Mouse (Mus musculus) hindbrain, embryonic 16.5 days (tissue): ENCODE measurements at regions not wholly inside any gene's neighbourhood (a gene's known extent, or its start where the extent isn't known, plus 50 kb on each side); places are given as distances from the start of the nearest gene placed in this dataset.

Source experiments
- ATAC-seq: fragments of 200-750 bp; cut with Nextera tagmentation; 2 replicates; pipeline ENCODE4 v1.8.0; 2017; ENCODE audit warnings: moderate TSS enrichment, moderate library complexity
- H3K27ac ChIP-seq: fragments of 300-500 bp; sonication (generic); 2 replicates; pipeline ENCODE4 v1.5.1; 2014; ENCODE audit warnings: low read depth, mild to moderate bottlenecking, control low read depth, low read length, moderate library complexity
- H3K27me3 ChIP-seq: fragments of 300-500 bp; sonication (generic); replicated peaks from 2 replicates; pipeline ENCODE4 v1.6.1; 2014; ENCODE audit warnings: low read length; ENCODE audit not compliant: control insufficient read depth, insufficient read depth
- H3K36me3 ChIP-seq: fragments of 300-500 bp; sonication (generic); 2 replicates; pipeline ENCODE4 v1.6.1; 2014; ENCODE audit warnings: mild to moderate bottlenecking, low read length, moderate library complexity, mixed read lengths; ENCODE audit not compliant: control insufficient read depth, insufficient read depth
- H3K4me1 ChIP-seq: fragments of 300-500 bp; sonication (generic); 2 replicates; pipeline ENCODE4 v1.6.1; 2014; ENCODE audit warnings: low read depth, low read length; ENCODE audit not compliant: control insufficient read depth, insufficient read depth
- H3K4me2 ChIP-seq: fragments of 300-500 bp; sonication (generic); 2 replicates; pipeline ENCODE4 v1.6.1; 2014; ENCODE audit warnings: mild to moderate bottlenecking, low read length, control low read depth, moderate library complexity
- H3K4me3 ChIP-seq: fragments of 300-500 bp; sonication (generic); 2 replicates; pipeline ENCODE4 v1.5.1; 2014; ENCODE audit warnings: mild to moderate bottlenecking, low read length, control low read depth, moderate library complexity
- H3K9ac ChIP-seq: fragments of 300-500 bp; sonication (generic); 2 replicates; pipeline ENCODE4 v1.6.1; 2014; ENCODE audit warnings: low read depth, mild to moderate bottlenecking, control low read depth, low read length, moderate library complexity
- H3K9me3 ChIP-seq: fragments of 300-500 bp; sonication (generic); 2 replicates; pipeline ENCODE4 v1.6.1; 2014; ENCODE audit warnings: mild to moderate bottlenecking, low read length, moderate library complexity; ENCODE audit not compliant: control insufficient read depth
- WGBS: fragments of 180-500 bp; shearing (Covaris S2); extraction: QIAGEN DNeasy Blood & Tissue Kit; methylation state at CpG from one replicate; pipeline ENCODE4 v1.1.7; 2014; 5-methylcytosine and 5-hydroxymethylcytosine counted together

DNA sequence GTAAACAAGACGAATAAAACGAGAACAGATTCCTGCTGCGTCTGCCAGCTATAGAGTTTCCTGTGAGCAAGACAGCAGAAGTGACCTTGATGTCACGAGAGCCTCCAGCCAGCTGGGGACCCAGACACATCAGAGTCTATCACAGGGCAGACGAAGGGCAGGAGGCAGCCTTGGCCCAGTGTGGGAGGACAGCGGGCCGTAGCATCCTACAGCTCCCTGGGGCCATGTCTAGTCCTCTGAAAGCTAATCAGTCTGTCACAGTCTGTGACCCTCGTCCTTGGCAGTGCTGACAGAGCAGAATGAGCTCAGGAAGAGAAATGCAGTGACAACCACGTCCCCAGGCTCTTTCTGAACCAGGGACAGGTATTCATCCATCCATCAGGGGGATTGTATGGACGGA, 187.7 kb downstream of the Rpap3 start:
- Histone ChIP-seq H3K27me3 (no peaks in the 10 kb centered on the region), H3K4me3 (no peak overlapping the region), H3K9ac (no peak overlapping the region), H3K4me1 (peaks cover 3% of the 10 kb centered on the region; the same call in 1 of the 2 replicates), H3K4me2 (no peak overlapping the region), H3K36me3 (no peaks in the 10 kb centered on the region), H3K27ac (0 out of 2 replicates have a peak overlapping the region, but pooled peaks have one; percentile 8), H3K9me3 (no peaks in the 10 kb centered on the region)
- 49% methylated on average over 10 of the region's 10 CpGs for WGBS
- no peak for ATAC-seq

DNA sequence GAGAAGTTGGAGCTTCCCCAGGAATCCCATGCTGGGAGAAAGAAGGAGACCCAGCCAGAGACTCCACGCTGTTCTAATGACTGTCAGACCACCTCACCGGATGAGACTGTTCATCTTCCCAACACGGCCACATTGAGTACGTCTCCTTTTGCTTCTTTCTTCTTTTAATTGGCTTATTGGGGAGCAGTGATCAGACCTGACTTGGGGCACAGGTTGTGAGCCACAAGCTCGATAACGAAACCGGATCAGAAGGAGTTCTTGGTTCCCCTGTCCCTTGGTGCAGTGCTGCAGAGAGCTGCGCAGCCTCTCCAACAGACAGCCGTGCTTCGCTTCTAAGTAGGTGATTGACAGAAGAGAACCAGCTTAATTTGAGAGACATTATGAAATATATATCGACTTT, 188.4 kb downstream of the Rpap3 start:
- ATAC-seq, result no peak
- Histone ChIP-seq H3K4me2 (no peak overlapping the region), H3K4me1 (peaks cover 3% of the 10 kb centered on the region; the same call in 1 of the 2 replicates), H3K9me3 (no peaks in the 10 kb centered on the region), H3K9ac (no peak overlapping the region), H3K4me3 (no peak overlapping the region), H3K27ac (no peak overlapping the region), H3K36me3 (no peaks in the 10 kb centered on the region), H3K27me3 (no peaks in the 10 kb centered on the region)
- whole genome bisulfite sequencing, result 85% methylated on average over 11 of the region's 11 CpGs

DNA sequence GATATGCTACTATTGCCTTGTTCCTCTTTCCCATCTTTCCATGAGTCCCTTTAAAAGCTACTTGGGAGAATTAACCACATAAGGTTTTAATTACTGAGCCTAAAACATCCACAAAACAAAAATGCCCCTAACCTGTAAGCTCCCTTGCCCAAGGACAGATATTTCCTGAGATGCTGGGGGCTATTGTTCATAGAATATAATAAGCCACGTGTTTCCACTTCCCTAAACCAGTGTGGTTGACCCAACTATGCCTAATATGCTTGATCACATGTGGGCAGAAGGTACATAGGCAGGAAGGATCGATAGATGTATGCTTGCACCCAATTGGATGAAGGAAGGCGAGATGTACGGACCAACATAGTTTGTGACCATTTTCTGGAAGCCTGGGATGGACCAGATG, 189.9 kb downstream of the Rpap3 start:
- Histone ChIP-seq H3K27ac (no peak overlapping the region), H3K27me3 (no peaks in the 10 kb centered on the region), H3K36me3 (no peaks in the 10 kb centered on the region), H3K4me2 (no peak overlapping the region), H3K4me1 (peaks cover 3% of the 10 kb centered on the region; the same call in 1 of the 2 replicates), H3K4me3 (no peak overlapping the region), H3K9ac (no peak overlapping the region), H3K9me3 (no peaks in the 10 kb centered on the region)
- WGBS, result 85% methylated on average over 4 of the region's 4 CpGs
- ATAC-seq, result no peak

DNA sequence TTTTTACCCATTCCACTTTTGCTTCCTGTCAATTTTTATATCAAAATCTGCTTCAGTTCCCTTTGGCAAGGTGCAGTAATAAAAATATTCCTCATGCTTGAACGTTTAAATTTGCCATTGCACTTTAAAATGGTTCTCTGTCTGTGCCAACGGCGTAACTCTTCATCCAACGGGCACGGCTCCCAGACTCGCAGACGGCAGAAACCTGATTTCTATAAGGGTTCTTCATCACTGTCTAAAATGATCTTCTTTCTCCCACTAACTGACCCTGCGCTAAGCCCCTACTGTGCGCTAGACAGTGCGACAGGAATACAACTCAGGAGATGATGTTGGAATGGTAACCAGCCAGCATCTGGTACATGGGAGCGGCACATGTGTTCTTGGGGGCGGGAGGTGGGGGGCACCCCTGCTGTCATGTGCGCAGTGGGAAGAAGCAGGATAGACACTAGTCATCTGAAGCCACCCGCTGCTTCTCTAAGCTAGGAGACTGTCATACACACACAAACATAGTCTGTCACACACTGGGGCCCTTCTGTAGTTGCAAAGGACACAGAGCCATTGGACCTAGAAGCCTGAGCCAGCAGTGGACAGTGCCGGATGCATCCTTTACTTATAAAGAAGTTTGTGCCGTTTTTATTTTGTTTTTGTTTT, 197.8 kb downstream of the Rpap3 start:
- Histone ChIP-seq H3K27ac (no peak overlapping the region), H3K9ac (no peak overlapping the region), H3K36me3 (no peaks in the 10 kb centered on the region), H3K4me3 (no peak overlapping the region), H3K27me3 (no peaks in the 10 kb centered on the region), H3K9me3 (peaks cover 2% of the 10 kb centered on the region; the same call in 1 of the 2 replicates), H3K4me2 (no peak overlapping the region), H3K4me1 (no peaks in the 10 kb centered on the region)
- WGBS, result 87% methylated on average over 16 of the region's 16 CpGs
- no peak for ATAC-seq

DNA sequence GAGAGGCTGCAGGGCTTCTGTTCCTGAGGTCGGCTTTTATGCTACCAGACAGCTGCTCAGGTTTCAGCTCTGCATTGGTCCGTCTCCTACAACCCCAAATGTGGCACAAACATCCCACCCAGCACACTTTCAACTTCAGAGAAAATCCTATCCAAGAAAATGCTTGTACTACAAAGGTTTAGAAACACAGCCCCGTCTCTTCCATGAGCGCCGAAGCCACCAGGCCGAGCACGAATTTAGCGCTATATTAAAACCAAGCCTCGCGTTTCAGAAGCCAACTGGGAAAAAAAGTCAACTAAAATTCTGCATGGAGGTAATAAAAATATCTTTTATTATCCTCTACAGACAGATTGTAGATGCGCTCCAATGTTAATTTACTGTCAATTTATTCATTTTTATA, 198.4 kb downstream of the Rpap3 start:
- Histone ChIP-seq H3K27ac (no peak overlapping the region), H3K4me1 (no peaks in the 10 kb centered on the region), H3K27me3 (no peaks in the 10 kb centered on the region), H3K4me2 (no peak overlapping the region), H3K9me3 (peaks cover 2% of the 10 kb centered on the region; the same call in 1 of the 2 replicates), H3K9ac (no peak overlapping the region), H3K36me3 (no peaks in the 10 kb centered on the region), H3K4me3 (no peak overlapping the region)
- no peak for ATAC-seq
- WGBS, result 84% methylated on average over 11 of the region's 11 CpGs

DNA sequence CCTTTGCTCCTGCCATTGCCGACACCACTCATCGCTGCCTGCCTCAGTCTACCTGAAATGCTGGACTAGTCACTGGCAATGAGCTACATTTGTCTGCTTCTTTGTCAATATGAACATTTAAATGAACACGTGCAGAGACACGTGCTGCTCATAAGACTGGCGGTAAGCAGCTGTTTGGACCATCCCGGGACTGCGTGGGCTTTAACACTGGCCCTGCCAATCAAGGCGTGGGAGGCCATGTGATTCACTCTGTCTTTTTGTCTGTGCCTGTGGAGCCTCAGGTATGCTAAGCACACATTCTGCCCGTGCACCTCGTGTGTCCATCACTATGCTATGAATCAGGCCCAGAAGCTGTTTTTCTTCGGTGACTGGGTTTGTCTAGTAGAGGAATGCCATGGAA, 199.9 kb downstream of the Rpap3 start:
- H3K9ac ChIP-seq, result no peak overlapping the region
- H3K4me2 ChIP-seq, result no peak overlapping the region
- ATAC-seq, result no peak
- H3K4me3 ChIP-seq, result no peak overlapping the region
- H3K36me3 ChIP-seq, result no peaks in the 10 kb centered on the region
- H3K4me1 ChIP-seq, result no peaks in the 10 kb centered on the region
- no peaks in the 10 kb centered on the region for H3K27me3 ChIP-seq
- H3K27ac ChIP-seq, result no peak overlapping the region
- 87% methylated on average over 11 of the region's 11 CpGs for WGBS
- peaks cover 2% of the 10 kb centered on the region; the same call in 1 of the 2 replicates for H3K9me3 ChIP-seq

DNA sequence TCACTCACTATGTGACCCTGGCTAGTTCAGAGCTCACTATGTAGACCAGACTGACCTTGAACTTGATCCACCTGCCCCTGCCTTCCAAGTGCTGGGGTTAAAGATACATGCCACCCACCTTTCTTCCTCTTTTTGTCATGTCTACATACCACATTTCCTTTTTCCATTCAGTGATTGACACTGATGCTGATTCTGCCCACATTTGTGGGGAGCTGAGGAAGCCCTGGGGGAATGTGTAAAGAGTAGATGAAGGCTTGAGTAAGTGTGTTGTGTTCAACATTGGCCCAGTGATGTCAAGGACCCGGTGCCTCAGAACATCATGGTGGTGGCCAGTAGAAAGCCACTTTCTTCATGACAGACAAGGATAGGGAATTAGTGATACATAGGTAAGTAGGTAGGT, 201.3 kb downstream of the Rpap3 start:
- no peak overlapping the region for H3K27ac ChIP-seq
- no peaks in the 10 kb centered on the region for H3K27me3 ChIP-seq
- no peaks in the 10 kb centered on the region for H3K36me3 ChIP-seq
- no peak overlapping the region for H3K4me3 ChIP-seq
- no peaks in the 10 kb centered on the region for H3K9me3 ChIP-seq
- H3K9ac ChIP-seq, result no peak overlapping the region
- H3K4me1 ChIP-seq, result no peaks in the 10 kb centered on the region
- 90% methylated on average over 1 of the region's 1 CpGs for WGBS
- no peak overlapping the region for H3K4me2 ChIP-seq
- no peak for ATAC-seq

DNA sequence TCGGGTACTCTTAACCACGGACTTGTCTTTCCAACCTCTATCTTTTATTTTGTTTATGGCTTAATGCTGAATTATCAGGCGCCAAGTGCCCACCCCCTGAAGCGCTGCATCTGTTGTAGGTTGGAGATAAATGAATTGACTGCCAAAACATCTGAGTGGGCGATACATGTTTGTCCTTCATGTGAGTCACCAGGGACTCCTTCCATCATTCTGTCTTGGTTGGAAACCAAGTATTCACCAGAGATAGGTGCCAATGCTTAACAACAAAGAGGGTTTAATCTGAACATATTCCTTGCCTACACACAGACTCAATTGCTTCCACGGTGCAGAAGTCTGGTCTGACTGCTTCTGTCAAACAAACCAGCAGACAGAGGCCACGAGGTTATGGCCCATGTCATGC, 203.6 kb downstream of the Rpap3 start:
- Histone ChIP-seq H3K9me3 (no peaks in the 10 kb centered on the region), H3K36me3 (no peaks in the 10 kb centered on the region), H3K27ac (no peak overlapping the region), H3K9ac (no peak overlapping the region), H3K4me3 (no peak overlapping the region), H3K27me3 (no peaks in the 10 kb centered on the region), H3K4me2 (no peak overlapping the region), H3K4me1 (no peaks in the 10 kb centered on the region)
- no peak for ATAC-seq
- 87% methylated on average over 7 of the region's 7 CpGs for WGBS

DNA sequence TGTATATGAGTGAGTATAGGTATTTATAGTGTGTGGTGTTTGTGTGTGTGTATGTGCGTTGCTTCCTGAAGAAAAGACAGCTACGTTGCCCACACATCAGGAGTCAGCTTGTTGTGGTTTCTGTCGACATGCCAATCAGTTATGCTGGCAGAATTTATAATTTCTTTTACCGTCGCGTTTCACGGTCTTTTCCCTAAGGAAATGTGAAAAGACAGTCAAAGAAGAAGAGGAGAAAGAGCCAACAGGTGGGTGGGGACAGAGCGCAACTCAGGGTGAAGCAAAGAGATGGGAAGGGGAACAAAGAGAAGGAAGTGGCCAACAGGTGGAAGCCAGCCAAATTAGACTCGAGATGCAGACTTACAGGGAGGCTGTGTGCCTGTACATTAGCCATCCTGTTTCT, 204.2 kb downstream of the Rpap3 start:
- WGBS, result 66% methylated on average over 9 of the region's 9 CpGs
- Histone ChIP-seq H3K27ac (no peak overlapping the region), H3K4me2 (no peak overlapping the region), H3K9ac (no peak overlapping the region), H3K4me1 (no peaks in the 10 kb centered on the region), H3K36me3 (no peaks in the 10 kb centered on the region), H3K9me3 (no peaks in the 10 kb centered on the region), H3K4me3 (no peak overlapping the region), H3K27me3 (no peaks in the 10 kb centered on the region)
- no peak for ATAC-seq
